Mouse (Mus musculus): ENCODE measurements around the gene Rimkla. TPM values are rescaled to one million over a fixed set of nuclear protein-coding genes. Genes with fewer than 3 reads are reported as not detected.

Rimkla gene
- polyA plus RNA-seq, 1 experiment from 2014 or later, result 1.8 TPM

Other genes with a start within 250 kb of the Rimkla start
- 22.4 and 24.4 TPM in 2 replicates for gene Cldn19, start 237.2 kb downstream of the Rimkla start, polyA plus RNA-seq (2015; fragmentation: Nextera tagmentation; extraction: Ambion mirVana)
- 494 and 555 TPM in 2 replicates for gene Ybx1, start 198.0 kb downstream of the Rimkla start, polyA plus RNA-seq (2015; fragmentation: Nextera tagmentation; extraction: Ambion mirVana)
- gene Ppih, start 172.1 kb downstream of the Rimkla start, polyA plus RNA-seq (2015; fragmentation: Nextera tagmentation; extraction: Ambion mirVana), result 88.6 and 93.5 TPM in 2 replicates
- 7.5 TPM in 2 replicates for gene Ccdc30, start 77.1 kb downstream of the Rimkla start, polyA plus RNA-seq (2015; fragmentation: Nextera tagmentation; extraction: Ambion mirVana)
- 49.0 and 52.8 TPM in 2 replicates for gene Ppcs, start 70.2 kb downstream of the Rimkla start, polyA plus RNA-seq (2015; fragmentation: Nextera tagmentation; extraction: Ambion mirVana)
- gene Zmynd12, start 69.8 kb downstream of the Rimkla start, polyA plus RNA-seq (2015; fragmentation: Nextera tagmentation; extraction: Ambion mirVana), result 0.75 and 0.87 TPM in 2 replicates
- 25.4 and 27.8 TPM in 2 replicates for gene Foxj3, start 44.4 kb upstream of the Rimkla start, polyA plus RNA-seq (2015; fragmentation: Nextera tagmentation; extraction: Ambion mirVana)
- 4.5 and 5.4 TPM in 2 replicates for gene Frg2f1, start 46.9 kb upstream of the Rimkla start, polyA plus RNA-seq (2015; fragmentation: Nextera tagmentation; extraction: Ambion mirVana)
- gene Guca2a, start 145.1 kb upstream of the Rimkla start, polyA plus RNA-seq (2015; fragmentation: Nextera tagmentation; extraction: Ambion mirVana), result 11.4 and 13.4 TPM in 2 replicates
- 4.1 and 6.0 TPM in 2 replicates for gene Guca2b, start 166.3 kb upstream of the Rimkla start, polyA plus RNA-seq (2015; fragmentation: Nextera tagmentation; extraction: Ambion mirVana)
- gene Hivep3, start 241.2 kb upstream of the Rimkla start, polyA plus RNA-seq (2015; fragmentation: Nextera tagmentation; extraction: Ambion mirVana), result 6.6 and 7.0 TPM in 2 replicates